Mouse (Mus musculus) cortical plate, adult 2 months (tissue): ENCODE measurements around the gene Tex45.

Experiments
- CTCF ChIP-seq: fragments of 200-500 bp; IDR thresholded peaks from 2 replicates; pipeline ENCODE4 v1.5.1; 2011; ENCODE audit warnings: mild to moderate bottlenecking, control low read depth, low read length; ENCODE audit not compliant: insufficient read depth; ENCODE audit errors: extremely low read depth
- POLR2A ChIP-seq: fragments of 200-500 bp; IDR thresholded peaks from 2 replicates; pipeline ENCODE4 v1.6.1; 2011; ENCODE audit warnings: mild to moderate bottlenecking, low read length, control low read depth; ENCODE audit not compliant: insufficient read depth; ENCODE audit errors: extremely low read depth

- TF ChIP-seq POLR2A (no peak), CTCF (no peak)
Measured at GRCm38 (mm10) chr8:3436492-3436891, 34.2 kb upstream of the Tex45 start.
